Mouse (Mus musculus): Measurements from ENCODE around the gene Myog.

Myog gene

GRCm38 (mm10) chr1:134285458-134286120 lies 4.2 kb upstream of the Myog start:
- no peak for DNase-seq

- no peak for DNase-seq
Measured at GRCm38 (mm10) chr1:134288239-134288638, 1.6 kb upstream of the Myog start.

GRCm38 (mm10) chr1:134290300-134290699 lies 511 bp downstream of the Myog start:
- DNase-seq, result no peak

- DNase-seq, result peak; percentile 37 to 43
Measured at GRCm38 (mm10) chr1:134290909-134291308, 1.1 kb downstream of the Myog start.

- DNase-seq, result no peak
Measured at GRCm38 (mm10) chr1:134291555-134291954, 1.8 kb downstream of the Myog start.

GRCm38 (mm10) chr1:134292073-134292472 lies 2.3 kb downstream of the Myog start:
- DNase-seq, result no peak

GRCm38 (mm10) chr1:134292601-134293000 lies 2.8 kb downstream of the Myog start:
- DNase-seq, result no peak

GRCm38 (mm10) chr1:134293276-134293675 lies 3.5 kb downstream of the Myog start:
- DNase-seq, result no peak

- DNase-seq, result no peak
Measured at GRCm38 (mm10) chr1:134293738-134294604, 4.2 kb downstream of the Myog start.

- DNase-seq, result no peak
Measured at GRCm38 (mm10) chr1:134297265-134297664, 7.5 kb downstream of the Myog start.

GRCm38 (mm10) chr1:134298636-134299411 lies 9.0 kb downstream of the Myog start:
- peak; percentile 57 to 72 for DNase-seq

- peak; percentile 51 to 67 for DNase-seq
Measured at GRCm38 (mm10) chr1:134302568-134303238, 12.9 kb downstream of the Myog start.

- no peak for DNase-seq
Measured at GRCm38 (mm10) chr1:134304940-134305339, 15.2 kb downstream of the Myog start.

- DNase-seq, result no peak
Measured at GRCm38 (mm10) chr1:134307409-134307808, 17.6 kb downstream of the Myog start.

GRCm38 (mm10) chr1:134310291-134310690 lies 20.5 kb downstream of the Myog start:
- no peak for DNase-seq

GRCm38 (mm10) chr1:134310729-134311128 lies 20.9 kb downstream of the Myog start:
- DNase-seq, result no peak

- no peak for DNase-seq
Measured at GRCm38 (mm10) chr1:134311760-134312159, 22.0 kb downstream of the Myog start.

- no peak for DNase-seq
Measured at GRCm38 (mm10) chr1:134315181-134315580, 25.4 kb downstream of the Myog start.

GRCm38 (mm10) chr1:134316361-134316760 lies 26.6 kb downstream of the Myog start:
- no peak for DNase-seq

GRCm38 (mm10) chr1:134318261-134318660 lies 28.5 kb downstream of the Myog start:
- no peak for DNase-seq

GRCm38 (mm10) chr1:134320691-134321301 lies 31.0 kb downstream of the Myog start:
- no peak for DNase-seq

- DNase-seq, result peak; percentile 46 to 68
Measured at GRCm38 (mm10) chr1:134322591-134322990, 32.8 kb downstream of the Myog start.

Measured in kidney, postnatal 4 days (tissue).